Mouse (Mus musculus): Measurements from ENCODE around the gene Zfp750.

DNA sequence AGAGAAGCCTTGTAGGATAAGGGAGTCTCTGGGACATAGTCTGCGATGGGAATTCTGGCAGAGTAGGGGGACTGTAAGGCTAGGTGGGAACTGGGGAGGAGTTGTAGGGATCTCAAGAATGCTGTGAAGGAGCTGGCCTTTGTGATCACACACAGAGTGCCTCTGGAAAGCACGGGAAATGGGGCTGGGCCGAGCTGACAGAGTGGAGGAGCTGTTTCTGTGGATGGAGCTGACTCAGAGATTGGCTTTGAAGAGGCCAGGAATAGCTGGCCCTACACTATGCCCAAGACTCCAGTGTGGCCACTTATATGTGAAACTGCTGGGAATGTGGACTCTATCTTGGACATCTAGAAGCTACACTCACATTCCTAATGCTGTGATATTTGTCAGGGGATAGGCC, 17.4 kb upstream of the Zfp750 start:
- no peak for TF ChIP-seq CTCF (IDR thresholded peaks at IDR 0.05; ENCODE audit: control insufficient read depth, insufficient read depth, insufficient read length)
- no peak for TF ChIP-seq MAX (IDR thresholded peaks at IDR 0.05)
- no peak for TF ChIP-seq CEBPB (IDR thresholded peaks at IDR 0.05; ENCODE audit: low read depth)
- no peak for TF ChIP-seq MYOD1 (IDR thresholded peaks at IDR 0.05; ENCODE audit: control insufficient read depth, insufficient read length, low read depth)
- TF ChIP-seq USF1 (IDR thresholded peaks at IDR 0.05; ENCODE audit: low read depth): no peak
- no peak for TF ChIP-seq MYOG (IDR thresholded peaks at IDR 0.05; ENCODE audit: control insufficient read depth, extremely low read depth, insufficient read length)
- TF ChIP-seq FOSL1 (IDR thresholded peaks at IDR 0.05; ENCODE audit: insufficient read depth, low read length, poor library complexity, severe bottlenecking): no peak
